Mouse (Mus musculus): ENCODE results near the gene Lypd3. TPM values are rescaled to one million over a fixed set of nuclear protein-coding genes. Genes with fewer than 3 reads are reported as not detected.

The Lypd3 gene
- total RNA-seq (2012; rRNA removed): 0.13 and 0.32 TPM in 2 replicates

- Histone ChIP-seq H3K9me3 (ENCODE audit: control insufficient read depth, insufficient read depth, low read depth, low read length) (no peaks in the 10 kb centered on the region), H3K27ac (ENCODE audit: insufficient read depth, low read depth, low read length, poor library complexity, severe bottlenecking) (no peak within 1 kb of the TSS), H3K4me1 (ENCODE audit: control insufficient read depth in 2 of 2, insufficient read depth in 2 of 2, low read length in 2 of 2, poor library complexity in 1 of 2) (peaks cover 0 to 12% of the 10 kb centered on the region in 2 experiments; a peak in 2 of 4 replicates), H3K9ac (ENCODE audit: insufficient read depth, low read depth, low read length, poor library complexity, severe bottlenecking) (no peak within 1 kb of the TSS), H3K36me3 (ENCODE audit: control insufficient read depth, insufficient read depth, low read length, poor library complexity, severe bottlenecking) (no peaks in the 10 kb centered on the region), H3K4me3 (ENCODE audit: insufficient read depth in 1 of 2, low read depth in 1 of 2, low read length in 2 of 2, poor library complexity in 1 of 2, severe bottlenecking in 1 of 2) (peak within 1 kb of the TSS; percentile 23 to 42; a peak in 3 of 4 replicates)
- TF ChIP-seq HCFC1 (IDR thresholded peaks at IDR 0.05; ENCODE audit: borderline replicate concordance, insufficient read depth, low read length) (no peak), MAFK (IDR thresholded peaks at IDR 0.05; ENCODE audit: insufficient read depth, low read depth, low read length) (no peak), ZNF384 (IDR thresholded peaks at IDR 0.05; ENCODE audit: low read depth, low read length) (no peak)
- DNase-seq (ENCODE audit: low read depth, low spot score): no peak
- in situ Hi-C loops (cut with MboI; ENCODE audit: low sequenced_read_pairs in 2 of 2, unreplicated experiment in 2 of 2): no loop called here
These were observed at the start of gene Lypd3 for GRCm38 (mm10) chr7:24636264-24636663. Gene Lypd3 (plus strand): TSS chr7:24636550.

- no peak overlapping the region for H3K27ac ChIP-seq (ENCODE audit: insufficient read depth, low read depth, low read length, poor library complexity, severe bottlenecking)
- no peaks in the 10 kb centered on the region for H3K9me3 ChIP-seq (ENCODE audit: control insufficient read depth, insufficient read depth, low read depth, low read length)
- TF ChIP-seq HCFC1 (IDR thresholded peaks at IDR 0.05; ENCODE audit: borderline replicate concordance, insufficient read depth, low read length) (no peak), MAFK (IDR thresholded peaks at IDR 0.05; ENCODE audit: insufficient read depth, low read depth, low read length) (no peak), CHD2 (IDR thresholded peaks at IDR 0.05; ENCODE audit: low read depth, low read length) (no peak), ZC3H11A (IDR thresholded peaks at IDR 0.05; ENCODE audit: borderline replicate concordance, low read depth, low read length) (no peak), ZNF384 (IDR thresholded peaks at IDR 0.05; ENCODE audit: low read depth, low read length) (no peak)
- H3K9ac ChIP-seq (ENCODE audit: insufficient read depth, low read depth, low read length, poor library complexity, severe bottlenecking): no peak overlapping the region
- DNase-seq (ENCODE audit: low read depth, low spot score): no peak
- H3K36me3 ChIP-seq (ENCODE audit: control insufficient read depth, insufficient read depth, low read length, poor library complexity, severe bottlenecking): no peaks in the 10 kb centered on the region
- H3K4me1 ChIP-seq (ENCODE audit: control insufficient read depth in 2 of 2, insufficient read depth in 2 of 2, low read length in 2 of 2, poor library complexity in 1 of 2): peaks cover 2 to 7% of the 10 kb centered on the region in 2 experiments; a peak in 2 of 4 replicates
- in situ Hi-C loops (cut with MboI; ENCODE audit: low sequenced_read_pairs in 2 of 2, unreplicated experiment in 2 of 2): no loop called here
- peak overlapping the region; percentile 35 to 62; a peak in 3 of 4 replicates for H3K4me3 ChIP-seq (ENCODE audit: insufficient read depth in 1 of 2, low read depth in 1 of 2, low read length in 2 of 2, poor library complexity in 1 of 2, severe bottlenecking in 1 of 2)
These were observed 49.5 kb upstream of the Lypd3 start for GRCm38 (mm10) chr7:24586828-24587227.

DNA sequence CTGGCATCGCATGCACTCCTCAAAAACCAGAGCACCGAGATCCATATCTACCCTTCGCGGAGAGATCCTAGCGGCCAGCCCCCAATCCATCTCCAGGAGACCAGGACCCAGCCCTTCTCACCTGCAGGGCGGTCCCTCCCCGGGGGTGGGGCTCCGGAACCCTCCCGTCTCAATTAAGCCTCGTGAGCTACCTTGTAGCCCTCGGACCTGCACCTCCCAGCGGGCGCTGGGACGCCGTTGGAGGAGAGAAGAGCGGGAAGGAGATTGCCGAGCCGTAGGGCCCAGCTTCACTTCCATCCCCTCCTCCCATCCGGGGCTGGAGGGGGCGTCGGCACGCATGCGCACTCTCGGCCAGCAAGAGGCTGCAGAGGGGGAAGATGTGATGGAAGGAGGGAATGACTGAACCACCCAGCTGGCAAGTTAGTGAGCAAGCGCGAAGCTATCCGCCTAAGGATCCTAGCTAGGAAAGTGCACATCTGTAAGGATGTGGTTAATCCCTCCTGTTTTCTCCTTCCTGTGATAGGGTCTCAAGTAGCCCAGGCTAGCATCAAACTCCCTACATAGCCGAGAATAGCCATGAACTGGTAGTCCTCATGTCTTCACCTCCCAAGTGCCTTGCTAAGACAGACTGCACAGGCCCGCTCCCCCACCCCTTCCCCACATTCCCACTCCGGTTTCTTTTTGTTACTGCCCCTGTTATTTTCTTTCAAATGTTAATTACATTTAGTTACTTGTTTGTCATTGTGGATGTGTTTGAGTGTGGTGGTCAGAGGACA lies 48.8 kb upstream of the Lypd3 start, which contains the start of the genes Ethe1 and Zfp575:
Gene Ethe1 (plus strand): TSS at position 214 of the 776 bp plus-strand sequence.
Gene Zfp575 (minus strand): TSS at position 312 of the 776 bp plus-strand sequence.
- TF ChIP-seq ZNF384 (IDR thresholded peaks at IDR 0.05; ENCODE audit: low read depth, low read length) (no peak), HCFC1 (IDR thresholded peaks at IDR 0.05; ENCODE audit: borderline replicate concordance, insufficient read depth, low read length) (no peak), ZC3H11A (IDR thresholded peaks at IDR 0.05; ENCODE audit: borderline replicate concordance, low read depth, low read length) (no peak), CHD2 (IDR thresholded peaks at IDR 0.05; ENCODE audit: low read depth, low read length) (no peak), MAFK (IDR thresholded peaks at IDR 0.05; ENCODE audit: insufficient read depth, low read depth, low read length) (no peak)

DNA sequence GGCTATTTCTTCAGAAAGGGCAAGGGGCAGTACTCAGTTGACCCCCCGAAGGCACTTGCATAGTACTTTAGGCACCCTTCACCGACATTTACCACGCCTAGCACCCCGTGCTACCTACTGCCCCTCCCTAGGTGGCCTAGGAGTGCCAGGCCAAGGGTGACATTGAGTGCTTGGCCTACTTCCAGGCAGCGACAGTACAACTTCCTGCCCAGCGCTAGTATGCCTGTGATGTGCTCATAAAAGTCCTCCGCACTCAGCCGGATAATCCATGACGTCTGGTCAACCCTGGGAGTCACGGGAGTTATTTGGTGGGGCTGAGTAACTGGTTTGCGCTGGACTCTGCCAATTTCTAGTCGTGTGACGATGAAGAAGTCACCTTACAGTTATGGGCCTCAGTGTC lies 48.0 kb upstream of the Lypd3 start:
- Histone ChIP-seq H3K36me3 (ENCODE audit: control insufficient read depth, insufficient read depth, low read length, poor library complexity, severe bottlenecking) (no peaks in the 10 kb centered on the region), H3K4me3 (ENCODE audit: insufficient read depth in 1 of 2, low read depth in 1 of 2, low read length in 2 of 2, poor library complexity in 1 of 2, severe bottlenecking in 1 of 2) (no peak overlapping the region), H3K9ac (ENCODE audit: insufficient read depth, low read depth, low read length, poor library complexity, severe bottlenecking) (no peak overlapping the region), H3K4me1 (ENCODE audit: control insufficient read depth in 2 of 2, insufficient read depth in 2 of 2, low read length in 2 of 2, poor library complexity in 1 of 2) (peaks cover 2 to 7% of the 10 kb centered on the region in 2 experiments; a peak in 2 of 4 replicates), H3K9me3 (ENCODE audit: control insufficient read depth, insufficient read depth, low read depth, low read length) (no peaks in the 10 kb centered on the region), H3K27ac (ENCODE audit: insufficient read depth, low read depth, low read length, poor library complexity, severe bottlenecking) (no peak overlapping the region)
- TF ChIP-seq CHD2 (IDR thresholded peaks at IDR 0.05; ENCODE audit: low read depth, low read length) (no peak), ZC3H11A (IDR thresholded peaks at IDR 0.05; ENCODE audit: borderline replicate concordance, low read depth, low read length) (no peak), MAFK (IDR thresholded peaks at IDR 0.05; ENCODE audit: insufficient read depth, low read depth, low read length) (no peak), HCFC1 (IDR thresholded peaks at IDR 0.05; ENCODE audit: borderline replicate concordance, insufficient read depth, low read length) (no peak), ZNF384 (IDR thresholded peaks at IDR 0.05; ENCODE audit: low read depth, low read length) (no peak)
- in situ Hi-C loops (cut with MboI; ENCODE audit: low sequenced_read_pairs in 2 of 2, unreplicated experiment in 2 of 2): no loop called here
- no peak for DNase-seq (ENCODE audit: low read depth, low spot score)

More for the DNA sequence above, 48.8 kb upstream of the Lypd3 start, which contains the start of the genes Ethe1 and Zfp575:
- H3K27ac ChIP-seq (ENCODE audit: insufficient read depth, low read depth, low read length, poor library complexity, severe bottlenecking): no peak within 1 kb of the TSS
- DNase-seq (ENCODE audit: low read depth, low spot score): no peak
- H3K4me3 ChIP-seq (ENCODE audit: insufficient read depth in 1 of 2, low read depth in 1 of 2, low read length in 2 of 2, poor library complexity in 1 of 2, severe bottlenecking in 1 of 2): peak within 1 kb of the TSS; percentile 35 to 62
- in situ Hi-C loops (cut with MboI; ENCODE audit: low sequenced_read_pairs in 2 of 2, unreplicated experiment in 2 of 2): no loop called here
- no peaks in the 10 kb centered on the region for H3K36me3 ChIP-seq (ENCODE audit: control insufficient read depth, insufficient read depth, low read length, poor library complexity, severe bottlenecking)
- H3K4me1 ChIP-seq (ENCODE audit: control insufficient read depth in 2 of 2, insufficient read depth in 2 of 2, low read length in 2 of 2, poor library complexity in 1 of 2): peaks cover 2 to 7% of the 10 kb centered on the region in 2 experiments; a peak in 2 of 4 replicates
- H3K9me3 ChIP-seq (ENCODE audit: control insufficient read depth, insufficient read depth, low read depth, low read length): no peaks in the 10 kb centered on the region
- 0 out of 2 replicates have a peak within 1 kb of the TSS, but pooled peaks have one; percentile 15 for H3K9ac ChIP-seq (ENCODE audit: insufficient read depth, low read depth, low read length, poor library complexity, severe bottlenecking)

All from ES-E14 (cell line).